Mouse (Mus musculus): ENCODE measurements around the gene G3bp2. TPM values are rescaled to one million over a fixed set of nuclear protein-coding genes. Genes with fewer than 3 reads are reported as not detected.

Gene G3bp2
- polyA plus RNA-seq, 1 experiment from 2014 or later: 333 TPM

GRCm38 (mm10) chr5:92106327-92107125 is 23.0 kb upstream of the G3bp2 start:
- peaks cover 10% of the 10 kb centered on the region; the same call in 1 of the 2 replicates for H3K4me1 ChIP-seq (ENCODE audit: control insufficient read depth, insufficient read depth, low read depth, low read length)
- no peak overlapping the region for H3K9ac ChIP-seq (ENCODE audit: low read depth, low read length)
- no peak overlapping the region for H3K4me3 ChIP-seq (ENCODE audit: low read length)
- H3K36me3 ChIP-seq (ENCODE audit: control insufficient read depth, insufficient read depth, low read length): no peaks in the 10 kb centered on the region
- H3K27me3 ChIP-seq (replicated peaks; ENCODE audit: control insufficient read depth, insufficient read depth, low read length): no peaks in the 10 kb centered on the region
- H3K27ac ChIP-seq (ENCODE audit: low read depth, low read length): no peak overlapping the region
- WGBS: 35% methylated on average over 10 of the region's 10 CpGs
- H3K4me2 ChIP-seq (ENCODE audit: low read length): no peak overlapping the region
- H3K9me3 ChIP-seq (ENCODE audit: control insufficient read depth, low read length): no peaks in the 10 kb centered on the region
- peak; percentile 71 for ATAC-seq

GRCm38 (mm10) chr5:92103816-92104415 is 20.4 kb upstream of the G3bp2 start:
- Histone ChIP-seq H3K27me3 (replicated peaks; ENCODE audit: control insufficient read depth, insufficient read depth, low read length) (no peaks in the 10 kb centered on the region), H3K9ac (ENCODE audit: low read depth, low read length) (no peak overlapping the region), H3K27ac (ENCODE audit: low read depth, low read length) (no peak overlapping the region), H3K4me1 (ENCODE audit: control insufficient read depth, insufficient read depth, low read depth, low read length) (peaks cover 10% of the 10 kb centered on the region; the same call in 1 of the 2 replicates), H3K4me3 (ENCODE audit: low read length) (no peak overlapping the region), H3K4me2 (ENCODE audit: low read length) (no peak overlapping the region), H3K36me3 (ENCODE audit: control insufficient read depth, insufficient read depth, low read length) (no peaks in the 10 kb centered on the region), H3K9me3 (ENCODE audit: control insufficient read depth, low read length) (no peaks in the 10 kb centered on the region)
- ATAC-seq: 0 out of 2 replicates have a peak, but pooled peaks have one; percentile 12
- 59% methylated on average over 13 of the region's 13 CpGs for WGBS

- no peak overlapping the region for H3K9ac ChIP-seq (ENCODE audit: low read depth, low read length)
- peaks cover 10% of the 10 kb centered on the region; the same call in 1 of the 2 replicates for H3K4me1 ChIP-seq (ENCODE audit: control insufficient read depth, insufficient read depth, low read depth, low read length)
- H3K9me3 ChIP-seq (ENCODE audit: control insufficient read depth, low read length): no peaks in the 10 kb centered on the region
- 0 out of 2 replicates have a peak, but pooled peaks have one; percentile 2 for ATAC-seq
- no peak overlapping the region for H3K27ac ChIP-seq (ENCODE audit: low read depth, low read length)
- H3K4me2 ChIP-seq (ENCODE audit: low read length): no peak overlapping the region
- WGBS: 62% methylated on average over 6 of the region's 6 CpGs
- H3K4me3 ChIP-seq (ENCODE audit: low read length): no peak overlapping the region
- H3K27me3 ChIP-seq (replicated peaks; ENCODE audit: control insufficient read depth, insufficient read depth, low read length): no peaks in the 10 kb centered on the region
- H3K36me3 ChIP-seq (ENCODE audit: control insufficient read depth, insufficient read depth, low read length): no peaks in the 10 kb centered on the region
These were observed 19.5 kb upstream of the G3bp2 start for GRCm38 (mm10) chr5:92103062-92103461.

DNA sequence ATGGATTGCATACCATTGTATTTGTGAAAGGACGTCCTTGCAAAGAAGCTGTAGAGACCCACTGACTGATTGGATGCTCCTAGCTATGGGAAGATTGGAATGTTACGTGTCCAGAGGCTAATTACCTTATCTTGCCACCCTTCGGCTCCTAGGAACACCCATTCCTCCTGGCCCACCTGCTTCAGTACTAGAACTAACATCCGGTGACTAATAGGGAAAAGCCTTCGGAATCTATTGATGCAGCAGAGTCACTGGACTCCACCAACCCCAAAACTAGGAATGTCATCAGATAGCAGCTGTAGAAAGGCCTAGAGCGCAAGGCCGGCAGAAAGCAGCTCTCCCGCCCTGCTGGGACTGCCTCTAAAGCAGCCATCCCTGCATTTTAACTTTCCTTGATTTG is 18.1 kb upstream of the G3bp2 start:
- peaks cover 9% of the 10 kb centered on the region; the same call in 1 of the 2 replicates for H3K4me1 ChIP-seq (ENCODE audit: control insufficient read depth, insufficient read depth, low read depth, low read length)
- WGBS: 92% methylated on average over 8 of the region's 8 CpGs
- H3K9me3 ChIP-seq (ENCODE audit: control insufficient read depth, low read length): no peaks in the 10 kb centered on the region
- no peak overlapping the region for H3K4me2 ChIP-seq (ENCODE audit: low read length)
- H3K9ac ChIP-seq (ENCODE audit: low read depth, low read length): no peak overlapping the region
- H3K27ac ChIP-seq (ENCODE audit: low read depth, low read length): no peak overlapping the region
- no peaks in the 10 kb centered on the region for H3K27me3 ChIP-seq (replicated peaks; ENCODE audit: control insufficient read depth, insufficient read depth, low read length)
- no peaks in the 10 kb centered on the region for H3K36me3 ChIP-seq (ENCODE audit: control insufficient read depth, insufficient read depth, low read length)
- no peak for ATAC-seq
- H3K4me3 ChIP-seq (ENCODE audit: low read length): no peak overlapping the region

DNA sequence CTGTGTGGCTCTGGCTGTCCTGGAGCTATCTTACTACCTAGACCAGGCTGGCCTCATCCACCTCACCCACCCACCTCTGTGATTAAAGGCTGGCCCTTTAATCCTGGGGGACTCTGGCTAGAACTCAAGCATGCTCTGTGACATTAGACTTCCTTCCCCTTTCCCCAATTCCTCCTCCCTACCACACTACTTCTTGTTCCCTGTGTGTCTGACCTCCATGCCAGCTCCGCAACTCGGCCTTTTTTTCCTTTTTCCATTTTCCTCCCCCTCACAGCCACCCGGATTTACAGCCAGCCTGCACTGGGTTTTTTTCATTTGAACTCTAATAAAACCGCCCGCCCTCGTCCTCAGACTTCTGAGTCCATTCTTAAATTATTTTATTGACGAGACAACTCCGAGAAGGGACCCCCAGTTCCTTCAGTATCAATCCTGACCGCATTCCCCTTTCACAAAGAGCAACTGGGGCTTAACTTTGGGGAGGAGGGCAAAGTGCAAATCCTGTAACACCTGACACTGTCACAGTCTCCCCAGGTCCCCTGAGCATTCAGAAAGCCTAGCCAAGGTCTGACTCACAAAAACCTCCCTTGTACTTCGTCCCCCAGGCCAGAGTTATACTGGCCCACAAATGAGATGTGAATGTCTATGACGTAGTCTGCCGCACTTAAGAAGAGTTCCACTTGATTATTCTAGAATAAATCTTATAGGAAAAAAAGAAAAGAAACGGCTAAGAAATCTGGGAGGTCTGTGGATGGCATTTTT is 15.0 kb upstream of the G3bp2 start:
- H3K36me3 ChIP-seq (ENCODE audit: control insufficient read depth, insufficient read depth, low read length): no peaks in the 10 kb centered on the region
- no peak overlapping the region for H3K4me2 ChIP-seq (ENCODE audit: low read length)
- 65% methylated on average over 13 of the region's 13 CpGs for WGBS
- no peak overlapping the region for H3K9ac ChIP-seq (ENCODE audit: low read depth, low read length)
- no peak overlapping the region for H3K4me3 ChIP-seq (ENCODE audit: low read length)
- H3K27me3 ChIP-seq (replicated peaks; ENCODE audit: control insufficient read depth, insufficient read depth, low read length): no peaks in the 10 kb centered on the region
- peaks cover under 1% of the 10 kb centered on the region; the same call in 1 of the 2 replicates for H3K4me1 ChIP-seq (ENCODE audit: control insufficient read depth, insufficient read depth, low read depth, low read length)
- H3K27ac ChIP-seq (ENCODE audit: low read depth, low read length): no peak overlapping the region
- no peak for ATAC-seq
- no peaks in the 10 kb centered on the region for H3K9me3 ChIP-seq (ENCODE audit: control insufficient read depth, low read length)

DNA sequence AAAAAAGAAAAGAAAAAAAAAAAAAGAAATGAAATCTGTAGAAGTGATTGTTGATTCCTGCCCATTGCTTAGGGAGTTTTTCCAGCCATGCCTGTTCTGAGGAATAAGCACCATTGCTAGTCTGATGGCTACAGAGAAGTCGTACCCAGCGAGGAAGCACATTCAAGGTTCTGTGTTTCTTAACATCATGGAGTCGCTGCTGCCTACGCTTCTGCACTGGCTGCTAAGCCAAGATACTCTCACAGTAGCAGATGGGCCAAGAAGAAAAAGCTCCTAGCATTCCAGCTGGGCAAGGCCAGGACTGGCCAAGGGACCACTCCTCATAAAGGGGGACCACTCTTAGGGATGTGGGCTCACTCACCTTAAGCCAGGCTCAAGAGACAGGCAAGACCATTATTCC is 14.3 kb upstream of the G3bp2 start:
- Histone ChIP-seq H3K36me3 (ENCODE audit: control insufficient read depth, insufficient read depth, low read length) (no peaks in the 10 kb centered on the region), H3K9me3 (ENCODE audit: control insufficient read depth, low read length) (no peaks in the 10 kb centered on the region), H3K4me3 (ENCODE audit: low read length) (no peak overlapping the region), H3K9ac (ENCODE audit: low read depth, low read length) (no peak overlapping the region), H3K27ac (ENCODE audit: low read depth, low read length) (no peak overlapping the region), H3K4me1 (ENCODE audit: control insufficient read depth, insufficient read depth, low read depth, low read length) (no peaks in the 10 kb centered on the region; the same call in 1 of the 2 replicates), H3K27me3 (replicated peaks; ENCODE audit: control insufficient read depth, insufficient read depth, low read length) (no peaks in the 10 kb centered on the region), H3K4me2 (ENCODE audit: low read length) (no peak overlapping the region)
- ATAC-seq: no peak
- WGBS: 94% methylated on average over 4 of the region's 4 CpGs

- Histone ChIP-seq H3K4me2 (ENCODE audit: low read length) (no peak overlapping the region), H3K36me3 (ENCODE audit: control insufficient read depth, insufficient read depth, low read length) (no peaks in the 10 kb centered on the region), H3K27me3 (replicated peaks; ENCODE audit: control insufficient read depth, insufficient read depth, low read length) (no peaks in the 10 kb centered on the region), H3K27ac (ENCODE audit: low read depth, low read length) (no peak overlapping the region), H3K4me1 (ENCODE audit: control insufficient read depth, insufficient read depth, low read depth, low read length) (no peaks in the 10 kb centered on the region; the same call in 1 of the 2 replicates), H3K9me3 (ENCODE audit: control insufficient read depth, low read length) (no peaks in the 10 kb centered on the region), H3K4me3 (ENCODE audit: low read length) (no peak overlapping the region), H3K9ac (ENCODE audit: low read depth, low read length) (no peak overlapping the region)
- no peak for ATAC-seq
- 96% methylated on average over 6 of the region's 6 CpGs for WGBS
These were observed 13.3 kb upstream of the G3bp2 start for GRCm38 (mm10) chr5:92096786-92097185.

DNA sequence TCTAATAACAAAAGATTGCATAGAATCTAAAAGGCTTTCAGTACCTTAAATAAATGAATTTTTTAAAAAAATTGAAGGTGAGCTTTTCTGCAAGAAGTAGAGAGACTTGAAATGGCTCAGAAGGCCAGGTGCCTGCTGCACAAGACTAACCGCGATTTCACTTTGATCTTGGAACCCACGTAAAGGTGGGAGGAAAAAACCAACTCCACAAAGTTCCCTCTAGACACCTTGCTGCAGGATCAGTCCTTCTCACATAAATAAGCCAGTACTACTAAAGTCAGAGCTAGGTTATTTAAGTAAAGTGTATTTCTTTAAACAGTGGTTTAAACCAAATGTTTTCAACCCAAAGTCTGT is 10.5 kb upstream of the G3bp2 start:
- WGBS: 93% methylated on average over 3 of the region's 3 CpGs
- H3K4me3 ChIP-seq (ENCODE audit: low read length): no peak overlapping the region
- no peak overlapping the region for H3K27ac ChIP-seq (ENCODE audit: low read depth, low read length)
- H3K4me2 ChIP-seq (ENCODE audit: low read length): no peak overlapping the region
- no peaks in the 10 kb centered on the region for H3K36me3 ChIP-seq (ENCODE audit: control insufficient read depth, insufficient read depth, low read length)
- H3K9me3 ChIP-seq (ENCODE audit: control insufficient read depth, low read length): no peaks in the 10 kb centered on the region
- H3K27me3 ChIP-seq (replicated peaks; ENCODE audit: control insufficient read depth, insufficient read depth, low read length): no peaks in the 10 kb centered on the region
- no peak overlapping the region for H3K9ac ChIP-seq (ENCODE audit: low read depth, low read length)
- no peaks in the 10 kb centered on the region; the same call in 1 of the 2 replicates for H3K4me1 ChIP-seq (ENCODE audit: control insufficient read depth, insufficient read depth, low read depth, low read length)
- no peak for ATAC-seq

Data from hindbrain, embryonic 16.5 days (tissue).